Mouse (Mus musculus) embryo, embryonic 9.5 days (tissue): ENCODE results near the gene Mthfd2l.

ENCODE experiments used
- DNase-seq: peaks from one replicate; pipeline ENCODE4 v3.0.0-alpha.2; 2017; ENCODE audit errors: extremely low spot score

Mthfd2l gene

GRCm38 (mm10) chr5:91048397-91048796, 117.5 kb downstream of the Mthfd2l start:
- no peak for DNase-seq
